In genomic region chr8:99280375-99280774, GRCm38 (mm10) we compare ENCODE assay signal across 27 mouse cellular contexts.
"Had no signal": no experiment of that assay in that cellular context is flagged by ENCODE, and none has a peak within 500 bp of the region (broad histone marks: within the 10 kb centered on the region; RNA-seq: fewer than 3 reads in every experiment).

No protein-coding gene starts in this region.

- H3K4me2 ChIP-seq: heart, embryonic 11.5 days; heart, embryonic 13.5 days; heart, embryonic 15.5 days; hindbrain, embryonic 13.5 days; hindbrain, embryonic 15.5 days; kidney, embryonic 15.5 days; limb, embryonic 13.5 days; limb, embryonic 15.5 days; liver, embryonic 11.5 days; liver, embryonic 13.5 days had no signal

- H3K4me3 ChIP-seq: heart, adult 2 months; heart, embryonic 13.5 days; heart, embryonic 15.5 days; hindbrain, embryonic 13.5 days; hindbrain, embryonic 15.5 days; kidney, embryonic 15.5 days; limb, embryonic 13.5 days; limb, embryonic 15.5 days; liver, embryonic 13.5 days had no signal

- H3K27me3 ChIP-seq: heart, embryonic 13.5 days; heart, embryonic 15.5 days; hindbrain, embryonic 13.5 days; hindbrain, embryonic 15.5 days; kidney, embryonic 15.5 days; limb, embryonic 13.5 days; limb, embryonic 15.5 days; liver, embryonic 13.5 days had no signal

- H3K4me1 ChIP-seq: heart, embryonic 13.5 days; heart, embryonic 15.5 days; hindbrain, embryonic 13.5 days; hindbrain, embryonic 15.5 days; kidney, embryonic 15.5 days; limb, embryonic 13.5 days; limb, embryonic 15.5 days; liver, embryonic 13.5 days had no signal

- H3K27ac ChIP-seq: heart, adult 2 months; heart, embryonic 13.5 days; heart, embryonic 15.5 days; hindbrain, embryonic 13.5 days; hindbrain, embryonic 15.5 days; hindbrain, postnatal 0 days; kidney, embryonic 15.5 days; kidney, postnatal 0 days; limb, embryonic 13.5 days; limb, embryonic 15.5 days; liver, embryonic 13.5 days had no signal

- H3K36me3 ChIP-seq: heart, embryonic 13.5 days; heart, embryonic 15.5 days; hindbrain, embryonic 13.5 days; hindbrain, embryonic 15.5 days; kidney, embryonic 15.5 days; limb, embryonic 13.5 days; limb, embryonic 15.5 days; liver, embryonic 13.5 days had no signal

- H3K9me3 ChIP-seq: heart, embryonic 13.5 days; heart, embryonic 15.5 days; hindbrain, embryonic 13.5 days; hindbrain, embryonic 15.5 days; kidney, embryonic 15.5 days; limb, embryonic 13.5 days; limb, embryonic 15.5 days; liver, embryonic 13.5 days had no signal

- DNase-seq: gastrocnemius, postnatal 14 days; gastrocnemius, postnatal 36 days; heart, adult 11 months; heart, adult 2 months; heart, postnatal 14 days; heart, postnatal 36 days; kidney, adult 11 months; kidney, adult 2 months; kidney, adult 9 months; kidney, postnatal 14 days; kidney, postnatal 36 days; layer of hippocampus, adult 9-11 months; layer of hippocampus, postnatal 36 days; left cerebral cortex, postnatal 4 days; liver, embryonic 13.5 days had no signal

- H3K9ac ChIP-seq: heart, embryonic 13.5 days; heart, embryonic 15.5 days; hindbrain, embryonic 13.5 days; hindbrain, embryonic 15.5 days; kidney, embryonic 15.5 days; limb, embryonic 13.5 days; limb, embryonic 15.5 days; liver, embryonic 13.5 days had no signal

- ATAC-seq: hindbrain, postnatal 0 days; intestine, embryonic 16.5 days had no signal
